Mouse (Mus musculus): ENCODE data around the gene Hist1h3d. TPM values are rescaled to one million over a fixed set of nuclear protein-coding genes. Genes with fewer than 3 reads are reported as not detected.
"Not testable (repeated sequence)": the region's sequence is repeated elsewhere in the genome, so short reads cannot be mapped to it uniquely, and the experiment has no call there.

The Hist1h3d gene
- polyA plus RNA-seq (2016; fragmentation: Nextera tagmentation; extraction: Ambion mirVana) = 4.8 and 10.9 TPM in 2 replicates

DNA sequence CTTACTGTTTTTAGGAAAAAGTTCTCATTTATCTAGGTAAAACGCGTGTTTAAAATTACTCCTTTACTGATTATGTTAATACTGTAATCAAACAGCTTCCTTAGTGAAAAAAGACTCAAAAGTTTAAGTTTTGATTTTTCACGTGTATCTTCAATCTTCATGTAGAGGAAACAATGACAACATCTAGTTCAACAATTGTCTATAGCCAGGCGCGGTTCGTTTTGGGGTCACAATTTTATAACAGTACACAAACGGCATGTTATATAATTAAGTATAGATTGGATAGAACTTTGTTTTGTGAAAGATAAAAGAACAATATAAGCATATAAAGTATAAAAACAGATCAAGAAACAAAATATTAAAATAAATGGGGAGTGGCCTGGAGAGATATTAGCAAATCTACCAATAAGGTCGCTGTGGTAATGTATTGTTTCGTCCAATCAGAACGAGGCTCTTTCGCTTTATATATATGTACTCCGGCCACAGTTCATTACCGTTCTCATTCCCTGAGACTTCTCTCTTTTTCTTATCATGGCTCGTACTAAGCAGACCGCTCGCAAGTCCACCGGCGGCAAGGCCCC lies at the start of gene Hist1h3d:
TSS of gene Hist1h3d (plus strand) at position 493 of the 581 bp plus-strand sequence.
- Histone ChIP-seq H3K4me3 (peak within 1 kb of the TSS; percentile 62), H3K27ac (peak within 1 kb of the TSS; percentile 93), H3K27me3 (ENCODE audit: insufficient read depth, poor library complexity, severe bottlenecking) (no peaks in the 10 kb centered on the region), H3K4me1 (replicated peaks) (peaks cover 33% of the 10 kb centered on the region), H3K36me3 (no peaks in the 10 kb centered on the region), H3K9me3 (no peaks in the 10 kb centered on the region)
- peak; percentile 62 for DNase-seq (ENCODE audit: low spot score)
- under 1% methylated on average over 18 of the region's 18 CpGs for WGBS

GRCm38 (mm10) chr13:23525901-23526300 lies 49.7 kb upstream of the Hist1h3d start:
- Histone ChIP-seq H3K4me3 (peak overlapping the region; percentile 53), H3K9me3 (no peaks in the 10 kb centered on the region), H3K4me1 (replicated peaks) (peaks cover 31% of the 10 kb centered on the region), H3K27ac (peak overlapping the region; percentile 16; the same call in 1 of the 2 replicates), H3K27me3 (ENCODE audit: insufficient read depth, poor library complexity, severe bottlenecking) (no peaks in the 10 kb centered on the region), H3K36me3 (no peaks in the 10 kb centered on the region)
- peak; percentile 58 for DNase-seq (ENCODE audit: low spot score)
- 2% methylated on average over 10 of the region's 10 CpGs for WGBS

DNA sequence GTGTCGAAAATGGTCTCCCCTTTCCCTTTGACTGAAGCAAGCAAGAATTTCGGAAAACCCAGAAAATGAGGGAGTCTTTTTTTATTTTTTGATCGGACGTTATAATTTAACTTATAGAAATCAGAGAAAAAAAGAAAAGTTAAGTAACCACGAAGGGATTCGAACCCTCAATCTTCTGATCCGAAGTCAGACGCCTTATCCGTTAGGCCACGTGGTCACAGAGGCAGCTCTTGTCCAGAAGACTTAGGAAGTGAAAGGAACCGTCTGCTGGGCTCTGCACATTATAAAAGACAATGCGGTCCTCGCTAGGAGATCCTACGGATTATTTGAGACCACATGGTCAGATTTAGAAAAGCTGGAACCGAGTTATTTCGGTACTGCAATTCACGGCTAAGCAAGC lies 49.3 kb upstream of the Hist1h3d start:
- Histone ChIP-seq H3K27me3 (ENCODE audit: insufficient read depth, poor library complexity, severe bottlenecking) (no peaks in the 10 kb centered on the region), H3K27ac (peak overlapping the region; percentile 84), H3K4me1 (replicated peaks) (peaks cover 31% of the 10 kb centered on the region), H3K4me3 (peak overlapping the region; percentile 53), H3K9me3 (no peaks in the 10 kb centered on the region), H3K36me3 (no peaks in the 10 kb centered on the region)
- WGBS = under 1% methylated on average over 17 of the region's 17 CpGs
- DNase-seq (ENCODE audit: low spot score) = peak; percentile 92

DNA sequence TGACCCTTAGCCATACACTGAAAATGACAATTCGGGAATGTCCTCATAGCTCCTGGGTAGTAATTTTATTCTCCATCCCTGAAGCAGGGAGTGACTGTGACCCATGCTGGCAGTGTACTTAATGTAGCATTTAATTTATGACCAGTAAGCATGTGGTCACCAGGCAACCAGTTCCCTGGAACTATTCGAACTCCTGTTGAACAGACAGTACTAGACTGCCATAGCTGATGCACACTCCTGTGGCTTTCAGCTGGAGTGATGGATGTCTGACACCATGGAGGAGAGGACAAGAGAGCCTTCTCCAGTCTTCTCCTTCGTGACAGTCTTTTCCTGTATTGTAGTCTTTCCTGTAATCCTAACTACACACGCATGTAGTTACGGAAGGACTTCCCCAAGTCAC lies 46.6 kb upstream of the Hist1h3d start:
- Histone ChIP-seq H3K27ac (no peak overlapping the region; the same call in 1 of the 2 replicates), H3K4me1 (replicated peaks) (peaks cover 48% of the 10 kb centered on the region), H3K36me3 (no peaks in the 10 kb centered on the region), H3K9me3 (no peaks in the 10 kb centered on the region), H3K4me3 (peak overlapping the region; percentile 24), H3K27me3 (ENCODE audit: insufficient read depth, poor library complexity, severe bottlenecking) (no peaks in the 10 kb centered on the region)
- 76% methylated on average over 5 of the region's 5 CpGs for WGBS
- DNase-seq (ENCODE audit: low spot score) = peak; percentile 32

DNA sequence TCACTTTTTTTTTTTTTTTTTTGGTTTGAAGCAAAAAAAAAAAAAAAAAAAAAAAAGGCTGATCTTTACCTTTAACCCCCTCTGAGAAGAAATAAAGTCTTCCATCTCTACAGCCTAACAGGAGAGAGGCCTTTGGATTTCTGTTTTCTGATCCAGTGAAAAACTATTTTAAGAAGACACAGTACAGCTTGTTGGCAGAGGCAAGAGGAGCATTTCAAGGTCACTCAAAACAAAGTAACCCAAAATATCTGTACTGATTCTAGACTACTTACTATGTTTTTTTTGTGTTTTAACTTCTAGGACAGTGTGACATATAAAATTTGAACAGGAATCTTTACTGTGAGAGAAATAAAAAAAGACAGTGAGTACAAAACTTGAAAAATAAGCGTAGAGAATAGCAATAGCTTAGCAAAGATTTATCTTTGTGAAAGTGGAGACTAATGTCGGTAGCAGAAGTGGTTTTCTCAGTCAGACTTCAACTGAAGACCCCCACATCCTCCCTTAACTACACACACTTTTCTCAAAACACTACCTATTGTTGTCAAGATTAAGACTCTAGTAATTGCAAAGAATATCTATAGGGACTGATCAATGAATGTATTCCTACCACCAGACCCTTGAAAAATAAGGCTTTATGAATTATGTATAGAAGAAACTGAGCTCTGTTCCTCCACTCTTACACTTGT lies 45.9 kb upstream of the Hist1h3d start:
- 42% methylated on average over 2 of the region's 2 CpGs for WGBS
- Histone ChIP-seq H3K4me1 (replicated peaks) (peaks cover 51% of the 10 kb centered on the region), H3K27ac (peak overlapping the region; percentile 98), H3K4me3 (peak overlapping the region; percentile 64), H3K9me3 (no peaks in the 10 kb centered on the region), H3K27me3 (ENCODE audit: insufficient read depth, poor library complexity, severe bottlenecking) (no peaks in the 10 kb centered on the region), H3K36me3 (no peaks in the 10 kb centered on the region)
- no peak for DNase-seq (ENCODE audit: low spot score)

DNA sequence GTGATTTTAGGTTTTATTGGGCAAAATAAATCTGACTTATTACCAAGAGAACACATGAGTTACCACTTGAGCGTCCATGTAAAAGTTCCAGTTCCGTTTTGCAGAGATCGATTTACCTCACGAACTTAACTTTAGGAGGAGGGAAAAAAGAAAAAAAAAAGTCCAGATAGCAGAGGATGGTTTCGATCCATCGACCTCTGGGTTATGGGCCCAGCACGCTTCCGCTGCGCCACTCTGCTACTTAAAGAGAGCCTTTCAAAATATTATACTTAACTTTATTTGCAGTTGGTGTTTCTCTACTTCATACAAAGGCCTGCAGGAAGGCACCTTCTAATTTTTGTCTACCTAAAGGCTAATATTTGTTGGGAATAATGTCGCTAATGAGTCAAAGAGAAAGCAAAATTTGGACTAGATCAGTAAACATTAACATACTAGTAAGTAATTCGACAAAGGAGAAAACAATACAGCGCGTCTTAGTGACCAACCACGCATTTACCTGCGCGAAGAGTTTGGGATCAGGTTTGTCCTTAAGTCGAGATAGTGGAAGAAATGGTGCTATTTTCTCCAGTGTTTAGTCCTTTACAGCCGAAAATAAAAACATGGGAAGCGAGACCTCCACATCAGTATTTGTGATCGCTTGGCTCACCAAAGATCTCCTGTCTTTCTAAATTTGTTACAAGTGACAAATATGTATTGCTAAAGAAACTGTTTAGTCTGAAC lies 45.2 kb upstream of the Hist1h3d start:
- Histone ChIP-seq H3K9me3 (no peaks in the 10 kb centered on the region), H3K4me1 (replicated peaks) (peaks cover 51% of the 10 kb centered on the region), H3K27me3 (ENCODE audit: insufficient read depth, poor library complexity, severe bottlenecking) (no peaks in the 10 kb centered on the region), H3K27ac (peak overlapping the region; percentile 98), H3K4me3 (peak overlapping the region; percentile 64), H3K36me3 (no peaks in the 10 kb centered on the region)
- under 1% methylated on average over 20 of the region's 20 CpGs for WGBS
- peak; percentile 61 for DNase-seq (ENCODE audit: low spot score)

DNA sequence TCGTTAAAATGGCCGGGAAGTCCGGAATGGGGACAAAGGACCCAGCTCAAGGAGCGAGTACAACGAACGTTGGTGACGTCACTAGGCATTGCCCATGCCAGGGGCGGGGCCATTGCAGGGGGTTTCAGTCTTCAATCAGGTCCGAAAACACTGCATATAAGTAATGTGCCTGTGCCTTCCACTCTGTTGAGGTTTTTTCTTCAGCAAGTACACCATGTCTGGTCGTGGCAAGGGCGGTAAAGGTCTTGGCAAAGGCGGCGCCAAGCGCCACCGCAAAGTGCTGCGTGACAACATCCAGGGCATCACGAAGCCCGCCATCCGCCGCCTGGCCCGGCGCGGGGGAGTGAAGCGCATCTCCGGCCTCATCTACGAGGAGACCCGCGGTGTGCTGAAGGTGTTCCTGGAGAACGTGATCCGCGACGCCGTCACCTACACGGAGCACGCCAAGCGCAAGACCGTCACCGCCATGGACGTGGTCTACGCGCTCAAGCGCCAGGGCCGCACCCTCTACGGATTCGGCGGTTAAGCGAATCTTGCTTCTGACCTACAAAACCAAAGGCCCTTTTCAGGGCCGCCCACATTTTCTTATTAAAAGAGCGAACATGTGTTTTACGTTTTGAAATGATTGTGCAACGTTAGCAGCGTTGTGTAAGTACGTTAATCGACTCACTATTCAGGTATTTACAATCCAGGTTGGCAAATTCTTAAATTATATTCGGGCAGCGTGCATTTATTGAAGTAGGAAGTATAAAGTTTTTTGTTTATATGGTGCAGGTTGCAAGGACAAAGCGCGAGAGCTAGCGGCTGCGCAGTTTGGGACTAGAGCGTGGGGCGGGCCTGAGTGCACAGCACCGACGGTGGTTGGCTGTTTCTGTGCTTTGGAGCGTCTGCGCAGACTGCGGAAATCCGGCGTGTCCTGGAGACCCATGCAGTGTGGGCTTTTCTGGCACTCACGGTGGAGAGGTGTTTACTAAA lies 44.4 kb upstream of the Hist1h3d start, which contains the start of gene Hist1h4h:
TSS of gene Hist1h4h (plus strand) at position 150 of the 975 bp plus-strand sequence.
- H3K36me3 ChIP-seq = no peaks in the 10 kb centered on the region
- H3K27ac ChIP-seq = peak within 1 kb of the TSS; percentile 98
- H3K4me1 ChIP-seq (replicated peaks) = peaks cover 51% of the 10 kb centered on the region
- peak within 1 kb of the TSS; percentile 64 for H3K4me3 ChIP-seq
- DNase-seq (ENCODE audit: low spot score) = peak; percentile 97
- H3K27me3 ChIP-seq (ENCODE audit: insufficient read depth, poor library complexity, severe bottlenecking) = no peaks in the 10 kb centered on the region
- WGBS = under 1% methylated on average over 69 of the region's 70 CpGs
- H3K9me3 ChIP-seq = no peaks in the 10 kb centered on the region

GRCm38 (mm10) chr13:23532262-23533075 lies 43.1 kb upstream of the Hist1h3d start:
- 30% methylated on average over 9 of the region's 9 CpGs for WGBS
- H3K9me3 ChIP-seq = no peaks in the 10 kb centered on the region
- peaks cover 56% of the 10 kb centered on the region for H3K4me1 ChIP-seq (replicated peaks)
- H3K36me3 ChIP-seq = no peaks in the 10 kb centered on the region
- H3K27me3 ChIP-seq (ENCODE audit: insufficient read depth, poor library complexity, severe bottlenecking) = no peaks in the 10 kb centered on the region
- peak overlapping the region; percentile 64 for H3K4me3 ChIP-seq
- H3K27ac ChIP-seq = peak overlapping the region; percentile 98
- peak; percentile 40 for DNase-seq (ENCODE audit: low spot score)

DNA sequence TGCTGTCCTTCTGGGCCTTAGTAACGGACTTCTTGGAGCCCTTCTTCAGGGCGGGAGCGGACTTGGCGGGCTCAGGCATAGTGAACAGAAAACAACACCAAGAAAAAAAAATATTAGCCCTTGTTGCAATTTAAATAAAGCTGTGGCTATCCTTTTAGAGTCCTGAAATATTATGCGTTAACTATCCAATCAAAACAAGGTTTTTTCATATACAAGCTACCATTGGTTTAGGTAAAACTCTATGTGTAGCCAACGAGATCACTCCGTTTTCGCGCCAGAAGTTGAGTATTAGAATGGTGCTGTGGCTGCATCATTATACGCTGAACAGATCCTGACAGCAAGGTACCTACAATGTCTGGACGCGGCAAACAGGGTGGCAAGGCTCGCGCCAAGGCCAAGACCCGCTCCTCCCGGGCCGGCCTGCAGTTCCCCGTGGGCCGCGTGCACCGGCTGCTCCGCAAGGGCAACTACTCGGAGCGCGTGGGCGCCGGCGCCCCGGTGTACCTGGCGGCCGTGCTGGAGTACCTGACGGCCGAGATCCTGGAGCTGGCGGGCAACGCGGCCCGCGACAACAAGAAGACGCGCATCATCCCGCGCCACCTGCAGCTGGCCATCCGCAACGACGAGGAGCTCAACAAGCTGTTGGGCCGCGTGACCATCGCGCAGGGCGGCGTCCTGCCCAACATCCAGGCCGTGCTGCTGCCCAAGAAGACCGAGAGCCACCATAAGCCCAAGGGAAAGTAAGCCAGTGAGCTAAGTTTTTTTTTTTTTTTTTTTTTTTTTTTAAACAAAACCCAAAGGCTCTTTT lies 41.8 kb upstream of the Hist1h3d start, which contains the start of gene Hist1h2af:
TSS of gene Hist1h2af (plus strand) at position 347 of the 808 bp plus-strand sequence.
- H3K4me3 ChIP-seq = peak within 1 kb of the TSS; percentile 64
- peak; percentile 85 for DNase-seq (ENCODE audit: low spot score)
- H3K27ac ChIP-seq = peak within 1 kb of the TSS; percentile 98
- H3K9me3 ChIP-seq; H3K27me3 ChIP-seq (ENCODE audit: insufficient read depth, poor library complexity, severe bottlenecking); H3K36me3 ChIP-seq: not testable (repeated sequence)
- H3K4me1 ChIP-seq (replicated peaks) = peaks cover 58% of the 10 kb centered on the region
- under 1% methylated on average over 29 of the region's 53 CpGs for WGBS

DNA sequence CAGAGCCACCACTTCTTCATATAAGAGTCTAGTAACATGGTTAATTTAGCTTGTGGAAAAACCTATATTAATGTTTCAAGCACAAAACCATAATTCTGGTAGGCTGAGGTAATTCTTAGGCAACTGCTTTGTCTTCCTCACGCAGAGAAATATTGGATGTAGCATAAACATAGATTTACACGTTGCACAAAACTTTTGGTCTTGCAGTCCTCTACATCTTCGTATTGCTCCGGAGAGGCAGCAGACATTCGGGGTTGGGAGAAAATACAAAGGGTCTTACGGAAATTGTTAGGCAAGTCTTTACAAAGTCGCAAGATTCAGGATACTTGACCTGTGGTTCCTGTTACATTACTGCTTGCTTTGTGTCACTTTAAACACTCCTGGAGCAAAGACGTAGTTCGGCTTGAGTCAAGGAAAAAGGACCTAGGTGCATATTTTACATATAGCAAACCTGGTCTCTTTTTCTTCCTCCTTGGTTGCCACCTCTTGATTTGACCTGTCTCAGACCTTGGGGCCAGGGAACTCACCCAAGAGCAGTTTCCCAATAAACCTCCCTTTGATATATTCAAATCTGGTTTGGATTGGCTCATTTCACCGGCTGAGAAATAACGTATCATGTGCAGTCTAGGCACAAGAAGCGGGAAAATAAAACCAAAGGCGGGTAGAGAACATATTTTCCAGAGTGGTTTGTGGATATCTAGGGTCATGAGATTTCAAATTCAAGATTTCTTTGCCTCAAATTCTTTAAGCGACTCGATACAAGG lies 41.0 kb upstream of the Hist1h3d start:
- no peaks in the 10 kb centered on the region for H3K36me3 ChIP-seq
- H3K9me3 ChIP-seq = no peaks in the 10 kb centered on the region
- H3K4me3 ChIP-seq = peak overlapping the region; percentile 64
- no peaks in the 10 kb centered on the region for H3K27me3 ChIP-seq (ENCODE audit: insufficient read depth, poor library complexity, severe bottlenecking)
- WGBS = under 1% methylated on average over 15 of the region's 15 CpGs
- peaks cover 51% of the 10 kb centered on the region for H3K4me1 ChIP-seq (replicated peaks)
- peak overlapping the region; percentile 98 for H3K27ac ChIP-seq
- peak; percentile 55 for DNase-seq (ENCODE audit: low spot score)
